Comparison of ENCODE assay signal across 36 mouse cellular contexts in the genomic region with DNA sequence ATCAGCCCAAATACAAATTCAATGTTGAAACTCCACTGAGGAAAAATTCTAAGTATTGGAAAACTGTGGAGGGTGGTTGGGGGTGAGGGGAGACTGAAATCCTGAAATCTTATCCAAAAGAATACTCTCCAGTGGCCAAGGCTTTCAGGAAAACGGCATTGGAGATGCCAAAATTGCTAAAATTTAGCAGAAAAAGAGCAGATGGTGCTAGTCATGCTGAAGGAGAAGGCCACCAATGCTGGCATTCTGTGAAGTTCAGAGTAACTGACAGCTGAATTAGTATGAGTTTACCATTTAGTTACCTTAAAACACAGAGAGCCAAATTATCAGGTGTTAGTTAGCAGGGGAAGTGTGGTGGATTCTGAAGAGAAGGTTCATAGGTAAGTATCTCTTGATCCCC.
DNase-seq lines count a peak whose midpoint lies in the region; ATAC-seq and TF ChIP-seq lines count a peak whose summit lies in the region.
"Had no signal": no experiment of that assay in that cellular context is flagged by ENCODE, and none has a peak within 500 bp of the region (broad histone marks: within the 10 kb centered on the region; RNA-seq: fewer than 3 reads in every experiment).

No protein-coding gene starts in this region.

- H3K27ac ChIP-seq in hindbrain, postnatal 0 days, result no peak overlapping the region
- H3K27ac ChIP-seq in hindbrain, embryonic 12.5 days, result no peak overlapping the region
- no peak overlapping the region for H3K27ac ChIP-seq in heart, embryonic 10.5 days
- H3K27ac ChIP-seq: embryonic facial prominence, embryonic 10.5 days; embryonic facial prominence, embryonic 15.5 days; hindbrain, embryonic 14.5 days; limb, embryonic 10.5 days; limb, embryonic 15.5 days; liver, embryonic 13.5 days; midbrain, embryonic 13.5 days; neural tube, embryonic 12.5 days; stomach, postnatal 0 days had no signal

- H3K36me3 ChIP-seq in hindbrain, postnatal 0 days (ENCODE audit: insufficient read depth, low read length), result no peaks in the 10 kb centered on the region
- no peaks in the 10 kb centered on the region for H3K36me3 ChIP-seq in hindbrain, embryonic 12.5 days
- H3K36me3 ChIP-seq in heart, embryonic 10.5 days, result no peaks in the 10 kb centered on the region
- H3K36me3 ChIP-seq: embryonic facial prominence, embryonic 10.5 days; embryonic facial prominence, embryonic 15.5 days; limb, embryonic 10.5 days; limb, embryonic 15.5 days; liver, embryonic 13.5 days; midbrain, embryonic 13.5 days; neural tube, embryonic 12.5 days had no signal

- H3K4me1 ChIP-seq in hindbrain, postnatal 0 days (ENCODE audit: insufficient read depth, low read length), result no peaks in the 10 kb centered on the region
- no peaks in the 10 kb centered on the region for H3K4me1 ChIP-seq in hindbrain, embryonic 12.5 days
- H3K4me1 ChIP-seq in heart, embryonic 10.5 days, result no peaks in the 10 kb centered on the region
- H3K4me1 ChIP-seq: embryonic facial prominence, embryonic 10.5 days; embryonic facial prominence, embryonic 15.5 days; limb, embryonic 10.5 days; limb, embryonic 15.5 days; liver, embryonic 13.5 days; megakaryocyte, embryonic 14.5 days; neural tube, embryonic 12.5 days had no signal

- WGBS in hindbrain, postnatal 0 days, result 53% methylated on average over 1 of the region's 1 CpGs
- 74% methylated on average over 1 of the region's 1 CpGs for WGBS in hindbrain, embryonic 12.5 days
- WGBS in heart, embryonic 10.5 days, result 72% methylated on average over 1 of the region's 1 CpGs

- H3K9me3 ChIP-seq in hindbrain, postnatal 0 days (ENCODE audit: low read length), result no peaks in the 10 kb centered on the region
- no peaks in the 10 kb centered on the region for H3K9me3 ChIP-seq in hindbrain, embryonic 12.5 days (replicated peaks)
- no peaks in the 10 kb centered on the region for H3K9me3 ChIP-seq in heart, embryonic 10.5 days
- H3K9me3 ChIP-seq: embryonic facial prominence, embryonic 10.5 days; embryonic facial prominence, embryonic 15.5 days; limb, embryonic 10.5 days; limb, embryonic 15.5 days; liver, embryonic 13.5 days; megakaryocyte, embryonic 14.5 days; midbrain, embryonic 13.5 days; neural tube, embryonic 12.5 days had no signal

- H3K27me3 ChIP-seq in hindbrain, postnatal 0 days (ENCODE audit: insufficient read depth, low read length), result no peaks in the 10 kb centered on the region
- H3K27me3 ChIP-seq in hindbrain, embryonic 12.5 days, result no peaks in the 10 kb centered on the region
- H3K27me3 ChIP-seq in heart, embryonic 10.5 days (ENCODE audit: insufficient read depth, poor library complexity, severe bottlenecking), result no peaks in the 10 kb centered on the region
- H3K27me3 ChIP-seq: CH12.LX; embryonic facial prominence, embryonic 15.5 days; limb, embryonic 15.5 days; liver, embryonic 13.5 days; megakaryocyte, embryonic 14.5 days; midbrain, embryonic 13.5 days; neural tube, embryonic 12.5 days had no signal

- no peak overlapping the region for H3K4me2 ChIP-seq in hindbrain, postnatal 0 days (ENCODE audit: low read depth, low read length)
- H3K4me2 ChIP-seq in hindbrain, embryonic 12.5 days (replicated peaks), result no peak overlapping the region
- H3K4me2 ChIP-seq: embryonic facial prominence, embryonic 15.5 days; heart, embryonic 11.5 days; hindbrain, embryonic 14.5 days; limb, embryonic 15.5 days; liver, embryonic 13.5 days; midbrain, embryonic 13.5 days; neural tube, embryonic 12.5 days had no signal

- TF ChIP-seq CTCF in hindbrain, postnatal 0 days (IDR thresholded peaks at IDR 0.05; ENCODE audit: low read depth), result no peak

- no peak for ATAC-seq in hindbrain, postnatal 0 days
- no peak for ATAC-seq in hindbrain, embryonic 12.5 days (ENCODE audit: low FRiP score)
- ATAC-seq: inflammation-experienced regulatory T-cells, adult 6 months; lung, postnatal 0 days; midbrain, embryonic 13.5 days had no signal

- intact Hi-C loops in left cerebral cortex, postnatal 4 days (cut with DNase I), result no loop called here

- no peak overlapping the region for H3K9ac ChIP-seq in hindbrain, postnatal 0 days (replicated peaks; ENCODE audit: low read length)
- no peak overlapping the region for H3K9ac ChIP-seq in hindbrain, embryonic 12.5 days
- H3K9ac ChIP-seq: embryonic facial prominence, embryonic 15.5 days; hindbrain, embryonic 14.5 days; limb, embryonic 15.5 days; liver, embryonic 13.5 days; midbrain, embryonic 13.5 days; neural tube, embryonic 12.5 days had no signal

- peak; percentile 40 to 43 for DNase-seq in cerebellum, postnatal 10 days
- DNase-seq in cerebellum, adult 9-11 months, result no peak
- peak; percentile 5 for DNase-seq in hindbrain, postnatal 0 days (ENCODE audit: low spot score)
- peak; percentile 1 for DNase-seq in left cerebral cortex, postnatal 4 days
- no peak for DNase-seq in left cerebral cortex, adult 11 months (ENCODE audit: low spot score)
- no peak for DNase-seq in heart, embryonic 10.5 days (ENCODE audit: low spot score)
- no peak for DNase-seq in heart, postnatal 4 days
- DNase-seq: adrenal gland, adult 8-10 months; cerebellum, adult 11 months; cerebellum, postnatal 25 days; gastrocnemius, postnatal 14 days; heart, adult 11 months; heart, postnatal 36 days; kidney, adult 11 months; kidney, postnatal 14 days; liver, embryonic 13.5 days; lung, adult 18-20 months; lung, postnatal 4 days; right cerebral cortex, adult 18-20 months; right cerebral cortex, postnatal 4 days; thymus, adult 2 months; thymus, postnatal 36 days had no signal

- no peak overlapping the region for H3K4me3 ChIP-seq in hindbrain, postnatal 0 days (ENCODE audit: low read length)
- H3K4me3 ChIP-seq in hindbrain, embryonic 12.5 days, result no peak overlapping the region
- H3K4me3 ChIP-seq in heart, embryonic 10.5 days, result no peak overlapping the region
- H3K4me3 ChIP-seq: embryonic facial prominence, embryonic 10.5 days; embryonic facial prominence, embryonic 15.5 days; limb, embryonic 10.5 days; limb, embryonic 15.5 days; liver, embryonic 13.5 days; megakaryocyte, embryonic 14.5 days; midbrain, embryonic 13.5 days; neural tube, embryonic 12.5 days had no signal

Comparison
In these comparisons a context has a peak if more than half of its experiments do, and no peak if none do; other contexts are left out.
1. DNase-seq: peak in cerebellum, postnatal 10 days (2 of 2), hindbrain, postnatal 0 days (single experiment) and left cerebral cortex, postnatal 4 days (single experiment); none in cerebellum, adult 9-11 months (single experiment), left cerebral cortex, adult 11 months (single experiment), heart, embryonic 10.5 days (single experiment) and heart, postnatal 4 days (single experiment).